Mouse (Mus musculus): ENCODE data around the gene Wbp11. TPM values are rescaled to one million over a fixed set of nuclear protein-coding genes. Genes with fewer than 3 reads are reported as not detected.

Wbp11 gene
- polyA plus RNA-seq, 1 experiment from 2014 or later, result 92.5 TPM

DNA sequence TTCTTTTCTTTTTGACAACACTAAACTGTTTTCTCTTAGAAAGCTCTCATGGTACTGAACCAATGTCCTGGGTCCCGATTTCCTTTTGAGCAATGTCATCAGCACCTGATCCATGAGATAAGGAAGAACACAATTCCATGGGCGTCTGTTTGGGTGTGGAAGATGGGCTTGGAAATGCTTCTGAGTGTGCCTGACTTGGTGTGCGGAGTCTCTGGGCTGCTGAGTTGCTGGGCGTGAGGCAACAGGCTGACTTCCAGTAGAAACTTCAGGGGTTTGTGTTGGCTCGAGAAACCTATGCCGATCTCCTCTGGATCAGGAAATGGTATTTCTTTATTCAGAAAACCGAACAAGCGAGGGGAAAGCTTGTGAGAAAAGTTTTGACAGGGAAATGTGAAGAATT is 58.9 kb downstream of the Wbp11 start:
- no peaks in the 10 kb centered on the region for H3K9me3 ChIP-seq
- WGBS, result 92% methylated on average over 8 of the region's 8 CpGs
- no peak overlapping the region for H3K4me3 ChIP-seq (replicated peaks)
- no peaks in the 10 kb centered on the region for H3K4me1 ChIP-seq (replicated peaks)
- ATAC-seq, result no peak
- H3K4me2 ChIP-seq (replicated peaks), result no peak overlapping the region
- H3K36me3 ChIP-seq, result no peaks in the 10 kb centered on the region
- no peak overlapping the region for H3K9ac ChIP-seq (replicated peaks)
- H3K27me3 ChIP-seq, result no peaks in the 10 kb centered on the region
- H3K27ac ChIP-seq, result no peak overlapping the region

DNA sequence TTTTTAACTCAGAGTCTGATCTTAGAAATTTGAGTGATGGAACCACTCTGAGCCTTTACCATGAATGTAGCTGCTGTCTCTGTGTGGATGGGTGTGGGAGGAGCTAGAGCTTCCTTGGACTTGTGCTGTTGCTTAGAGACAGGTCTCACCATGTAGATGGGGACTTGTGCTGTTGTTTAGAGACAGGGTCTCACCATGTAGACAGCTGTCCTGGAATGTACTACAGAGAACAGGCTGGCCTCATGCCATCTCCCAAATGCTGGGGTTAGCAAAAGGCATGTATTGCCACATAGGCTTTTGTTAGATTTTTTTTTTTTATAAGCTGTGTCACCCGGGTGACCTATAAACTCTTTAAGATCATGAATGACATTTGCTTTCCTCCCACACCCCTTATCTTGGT is 64.1 kb downstream of the Wbp11 start:
- WGBS, result 97% methylated on average over 1 of the region's 1 CpGs
- Histone ChIP-seq H3K27me3 (no peaks in the 10 kb centered on the region), H3K4me3 (replicated peaks) (no peak overlapping the region), H3K4me1 (replicated peaks) (no peaks in the 10 kb centered on the region), H3K9ac (replicated peaks) (no peak overlapping the region), H3K27ac (no peak overlapping the region), H3K4me2 (replicated peaks) (no peak overlapping the region), H3K36me3 (no peaks in the 10 kb centered on the region), H3K9me3 (no peaks in the 10 kb centered on the region)
- peak; percentile 50; the same call in 1 of the 2 replicates for ATAC-seq

Small RNA genes within 50 kb of the gene (microRNA-seq; reads per million reads assigned to microRNA genes)
- gene Gm44364, result not detected

Other genes with a start within 250 kb of the Wbp11 start
- gene Plbd1, start 166.3 kb downstream of the Wbp11 start, polyA plus RNA-seq (2015; fragmentation: Nextera tagmentation; extraction: Ambion mirVana), result 0.24 and 0.47 TPM in 2 replicates
- 0.50 and 1.0 TPM in 2 replicates for gene Gucy2c, start 46.5 kb downstream of the Wbp11 start, polyA plus RNA-seq (2015; fragmentation: Nextera tagmentation; extraction: Ambion mirVana)
- 1.1 TPM in 2 replicates for gene Hist4h4, start 23.8 kb downstream of the Wbp11 start, polyA plus RNA-seq (2015; fragmentation: Nextera tagmentation; extraction: Ambion mirVana)
- 113 and 121 TPM in 2 replicates for gene H2afj, start 20.0 kb downstream of the Wbp11 start, polyA plus RNA-seq (2015; fragmentation: Nextera tagmentation; extraction: Ambion mirVana)
- gene BC049715, start 607 bp downstream of the Wbp11 start, polyA plus RNA-seq (2015; fragmentation: Nextera tagmentation; extraction: Ambion mirVana), result 1.4 and 1.7 TPM in 2 replicates
- 0.35 and 0.40 TPM in 2 replicates for gene Smco3, start 7.2 kb upstream of the Wbp11 start, polyA plus RNA-seq (2015; fragmentation: Nextera tagmentation; extraction: Ambion mirVana)
- 0.08 and 0.16 TPM in 2 replicates for gene Art4, start 29.5 kb upstream of the Wbp11 start, polyA plus RNA-seq (2015; fragmentation: Nextera tagmentation; extraction: Ambion mirVana)
- gene Mgp, start 47.6 kb upstream of the Wbp11 start, polyA plus RNA-seq (2015; fragmentation: Nextera tagmentation; extraction: Ambion mirVana), result 2.7 TPM in 2 replicates
- not detected in 2 replicates for gene Erp27, start 93.9 kb upstream of the Wbp11 start, polyA plus RNA-seq (2015; fragmentation: Nextera tagmentation; extraction: Ambion mirVana)
- gene Pde6h, start 95.6 kb upstream of the Wbp11 start, polyA plus RNA-seq (2015; fragmentation: Nextera tagmentation; extraction: Ambion mirVana), result not detected in 2 replicates
- gene Arhgdib, start 113.7 kb upstream of the Wbp11 start, polyA plus RNA-seq (2015; fragmentation: Nextera tagmentation; extraction: Ambion mirVana), result 12.0 and 13.0 TPM in 2 replicates